Mouse (Mus musculus): ENCODE results near the gene Zfp579. TPM values are rescaled to one million over a fixed set of nuclear protein-coding genes. Genes with fewer than 3 reads are reported as not detected.

The Zfp579 gene
- total RNA-seq, 2 experiments from 2014 or later, result 2.3 to 10.0 TPM

DNA sequence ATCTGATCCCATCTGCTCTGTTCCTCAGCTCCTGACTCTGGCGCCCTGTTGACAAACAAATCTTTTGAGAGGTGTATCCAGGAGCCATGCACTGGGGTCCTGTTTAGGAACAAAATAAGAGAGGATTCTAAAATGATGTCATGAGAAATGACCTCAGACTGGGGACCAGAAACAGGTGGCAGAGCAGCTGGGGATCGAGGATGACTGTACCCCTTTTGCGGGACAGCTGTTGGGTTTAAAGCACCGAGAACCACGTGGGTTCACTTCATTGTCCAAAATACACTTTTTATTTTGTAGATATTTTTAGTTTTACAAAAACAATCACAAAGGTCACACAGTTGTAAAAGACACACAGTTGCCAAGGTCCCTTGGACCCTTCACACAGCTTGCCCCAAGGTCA, 31.0 kb downstream of the Zfp579 start:
- no peak for ATAC-seq (replicated peaks; ENCODE audit: poor library complexity, severe bottlenecking)

DNA sequence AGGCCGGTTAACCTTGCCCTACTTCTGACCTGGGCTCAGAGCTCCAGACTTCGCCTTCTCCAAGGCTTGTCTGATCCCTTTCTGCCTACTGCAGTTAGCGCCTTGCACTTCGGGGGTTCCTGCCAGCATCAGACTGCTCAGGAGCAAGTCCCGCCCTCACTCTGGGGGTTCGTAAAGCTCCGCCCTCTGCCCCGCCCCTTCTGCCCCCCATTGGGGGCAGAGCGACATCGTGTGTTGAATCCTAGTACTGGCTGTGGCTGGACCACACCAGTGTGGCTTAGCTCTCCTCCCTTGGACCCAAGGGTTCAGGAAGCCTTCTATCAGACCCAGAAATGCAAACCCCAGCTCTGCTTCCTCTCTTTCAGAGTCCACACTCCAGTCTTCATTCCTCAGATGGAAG, 31.7 kb downstream of the Zfp579 start, which contains the start of gene Sbk2:
TSS of gene Sbk2 (minus strand) at position 135 of the 400 bp plus-strand sequence.
- ATAC-seq (replicated peaks; ENCODE audit: poor library complexity, severe bottlenecking), result peak; percentile 99

DNA sequence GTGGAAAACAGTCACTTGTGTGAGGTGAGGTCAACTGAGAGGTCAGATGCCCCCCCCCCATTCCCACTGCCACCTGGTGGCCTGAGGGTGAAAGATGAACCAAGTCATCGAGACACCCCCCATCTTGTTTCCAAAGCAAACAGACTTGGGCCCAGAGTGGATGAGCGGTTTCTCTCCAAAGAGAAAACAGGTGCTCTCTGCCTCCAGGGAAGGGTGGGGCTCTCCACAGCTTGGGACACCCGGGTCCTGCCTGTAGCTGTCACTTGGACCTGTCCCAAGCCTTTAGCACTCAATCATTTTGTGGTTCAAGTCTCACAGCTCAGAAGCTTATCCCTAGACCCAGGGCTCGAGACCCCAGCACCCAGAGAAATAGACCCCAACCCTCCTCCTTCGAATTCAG, 32.4 kb downstream of the Zfp579 start:
- no peak for ATAC-seq (replicated peaks; ENCODE audit: poor library complexity, severe bottlenecking)

DNA sequence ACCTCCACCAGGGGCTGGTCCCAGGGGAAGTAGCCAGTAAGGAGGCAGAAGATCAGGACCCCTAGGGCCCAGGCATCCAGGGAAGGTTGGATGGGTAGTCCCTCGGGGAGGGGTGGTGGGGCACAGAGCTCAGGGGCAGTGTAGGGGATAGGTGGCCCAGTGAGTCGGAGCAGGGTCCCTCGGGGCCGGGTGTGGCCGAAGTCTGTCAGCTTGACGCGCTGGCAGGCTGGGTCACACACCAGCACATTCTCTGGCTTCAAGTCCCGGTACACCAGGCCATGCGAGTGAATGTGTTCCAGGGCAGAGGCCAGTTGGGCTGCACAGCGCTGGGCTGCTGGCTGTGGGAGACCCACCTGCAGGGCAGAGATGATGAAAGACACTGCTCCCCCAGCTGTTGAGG, 38.6 kb downstream of the Zfp579 start:
- no peak for ATAC-seq (replicated peaks; ENCODE audit: poor library complexity, severe bottlenecking)

DNA sequence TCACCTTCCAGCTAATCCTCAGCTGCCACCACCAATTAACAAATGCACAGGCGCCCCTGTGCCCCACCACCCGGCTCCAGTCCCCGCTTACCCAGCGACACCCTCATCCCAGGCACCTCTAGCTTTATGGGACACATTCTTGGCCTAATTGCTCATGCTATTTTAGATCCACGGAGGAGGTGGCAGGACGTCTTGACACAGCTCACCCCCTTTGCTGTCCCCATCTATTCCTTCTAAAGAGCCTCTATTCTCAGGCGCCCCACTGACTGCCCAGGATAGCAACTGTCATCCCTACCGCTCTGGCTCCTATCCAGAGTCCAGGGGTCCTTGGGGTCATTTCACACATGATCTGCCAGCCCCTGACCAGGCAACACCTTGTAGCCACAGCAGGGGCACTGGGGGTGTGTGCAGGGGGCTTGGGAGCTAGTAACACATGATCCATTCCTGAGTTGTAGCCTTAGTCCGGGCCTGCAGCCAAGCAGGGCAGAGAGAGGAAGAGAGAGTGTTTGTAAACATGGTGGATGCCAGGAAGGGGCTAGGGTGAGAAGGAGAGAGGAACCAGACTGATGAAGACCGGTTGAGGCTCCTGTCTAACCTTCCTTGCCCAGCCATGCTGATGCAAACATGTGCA, 42.0 kb downstream of the Zfp579 start:
- ATAC-seq (replicated peaks; ENCODE audit: poor library complexity, severe bottlenecking), result no peak

DNA sequence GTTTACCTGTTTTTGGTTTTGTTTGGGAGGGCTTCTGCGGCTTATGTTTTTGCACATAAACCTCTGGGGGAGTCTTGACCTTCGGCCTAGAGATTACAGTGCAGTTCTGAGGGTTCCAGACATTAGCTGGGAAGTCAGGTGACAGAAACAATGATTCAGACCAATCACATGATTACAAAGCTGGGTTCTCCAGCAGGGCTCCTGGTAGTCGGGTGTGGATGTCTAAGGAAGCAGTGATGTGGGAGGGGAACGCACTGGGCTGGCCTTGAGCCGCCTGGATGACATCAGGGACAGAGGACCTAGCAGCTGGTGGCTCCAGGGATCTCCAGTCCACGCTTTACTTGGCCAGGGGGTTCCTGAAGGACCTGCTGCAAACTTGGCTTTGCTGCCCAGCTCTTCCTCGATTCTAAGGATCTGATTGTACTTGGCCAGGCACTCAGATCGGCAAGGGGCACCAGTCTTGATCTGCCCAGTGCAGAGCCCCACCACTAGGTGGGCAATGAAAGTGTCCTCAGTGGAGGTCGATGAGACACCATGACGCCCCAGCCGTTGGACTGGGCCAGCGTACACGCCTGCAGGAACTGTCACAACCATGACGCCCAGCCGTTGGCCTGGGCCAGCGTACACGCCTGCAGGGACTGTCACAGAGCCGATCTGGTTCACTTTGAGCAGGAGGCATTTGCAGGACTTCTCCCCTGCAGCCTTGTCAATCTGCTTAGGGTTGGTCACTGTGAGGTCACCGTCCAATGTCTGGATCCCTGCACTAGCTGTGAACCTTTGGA, 45.2 kb downstream of the Zfp579 start:
- ATAC-seq (replicated peaks; ENCODE audit: poor library complexity, severe bottlenecking), result no peak

DNA sequence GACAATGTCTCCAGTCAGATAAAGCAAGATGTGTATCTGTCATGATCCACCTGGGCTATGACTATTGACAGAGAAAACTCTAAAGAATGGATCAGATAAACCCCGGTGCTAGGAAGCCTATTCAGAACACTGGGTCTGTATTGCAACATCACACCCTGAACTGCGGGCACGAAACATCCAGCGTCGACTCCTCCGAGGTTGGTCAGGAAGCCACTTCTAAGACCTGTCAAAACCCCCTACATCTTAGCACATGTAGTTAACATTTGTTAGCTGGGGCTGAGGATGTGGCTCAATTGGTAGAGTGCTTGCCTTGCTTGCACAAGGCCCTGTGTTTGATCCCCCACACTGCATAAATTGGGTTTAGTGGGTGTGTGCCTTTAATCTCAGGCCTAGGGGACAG, 47.6 kb downstream of the Zfp579 start:
- ATAC-seq (replicated peaks; ENCODE audit: poor library complexity, severe bottlenecking), result peak; percentile 41; the same call in 1 of the 2 replicates

DNA sequence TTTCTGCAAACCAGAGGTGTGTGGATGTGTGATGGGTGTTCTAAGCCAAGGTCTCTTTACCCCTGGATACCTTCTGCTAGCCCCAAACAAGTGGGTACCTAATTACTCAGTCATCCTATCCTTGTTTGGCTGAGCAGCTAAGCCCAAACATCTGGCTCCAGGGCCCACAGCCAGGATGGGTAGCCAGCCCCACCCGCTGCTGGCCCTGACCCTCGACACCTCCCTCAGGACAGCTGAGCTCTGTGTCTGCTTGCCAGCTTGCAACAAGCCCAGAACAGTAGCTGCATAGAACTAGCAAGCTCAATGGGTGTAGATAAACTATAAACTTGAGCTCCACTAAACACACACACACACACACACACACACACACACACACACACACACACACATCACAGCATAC, 48.1 kb downstream of the Zfp579 start:
- no peak for ATAC-seq (replicated peaks; ENCODE audit: poor library complexity, severe bottlenecking)

DNA sequence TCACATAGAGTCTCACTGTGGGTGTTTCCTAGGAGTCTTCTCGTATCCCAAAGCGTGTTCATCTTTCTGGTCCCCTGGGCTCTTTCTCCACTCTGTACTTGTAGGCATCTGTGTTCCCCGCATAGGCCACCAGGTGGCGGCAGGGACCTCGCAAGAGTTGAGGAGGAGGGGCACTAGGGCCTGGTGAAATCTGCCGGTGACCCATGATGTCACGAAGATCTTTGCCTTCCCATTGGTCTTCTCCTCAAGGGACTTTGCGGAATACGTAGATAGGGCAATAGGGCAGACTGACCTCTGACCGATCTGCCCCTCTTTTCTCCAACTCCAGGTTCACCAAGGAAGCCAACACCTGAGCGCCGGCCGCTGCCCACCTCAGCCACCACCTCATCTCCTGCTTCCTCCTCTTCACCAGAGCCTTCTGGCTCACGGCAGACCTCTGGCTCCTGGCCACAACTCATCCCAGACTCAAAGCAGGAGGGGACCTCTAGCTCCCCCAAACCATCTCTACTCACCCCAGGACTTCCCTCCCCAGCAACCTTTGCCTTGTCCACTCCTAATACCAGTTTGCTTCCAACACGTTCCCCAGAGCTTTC, 52.6 kb downstream of the Zfp579 start:
- peak; percentile 92 for ATAC-seq (replicated peaks; ENCODE audit: poor library complexity, severe bottlenecking)

DNA sequence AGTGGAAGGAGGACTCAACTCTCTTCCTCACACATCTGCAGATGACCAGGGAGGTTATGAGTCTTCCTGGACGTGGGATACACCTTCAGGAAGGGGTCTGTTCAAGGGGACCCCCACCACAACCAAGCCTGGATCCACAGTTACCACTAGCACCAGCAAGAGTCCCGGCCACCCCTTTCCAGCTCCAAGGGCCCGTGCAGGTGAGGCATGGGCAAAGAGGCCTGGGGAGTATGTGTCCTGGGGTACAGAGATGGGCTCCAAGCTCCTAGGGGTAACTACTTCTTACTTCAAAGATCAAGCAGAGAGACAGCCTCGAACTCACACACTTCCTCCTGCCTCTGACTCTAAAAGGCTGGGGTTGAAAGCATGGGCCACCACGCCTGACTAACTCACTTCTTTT, 53.3 kb downstream of the Zfp579 start:
- no peak for ATAC-seq (replicated peaks; ENCODE audit: poor library complexity, severe bottlenecking)

DNA sequence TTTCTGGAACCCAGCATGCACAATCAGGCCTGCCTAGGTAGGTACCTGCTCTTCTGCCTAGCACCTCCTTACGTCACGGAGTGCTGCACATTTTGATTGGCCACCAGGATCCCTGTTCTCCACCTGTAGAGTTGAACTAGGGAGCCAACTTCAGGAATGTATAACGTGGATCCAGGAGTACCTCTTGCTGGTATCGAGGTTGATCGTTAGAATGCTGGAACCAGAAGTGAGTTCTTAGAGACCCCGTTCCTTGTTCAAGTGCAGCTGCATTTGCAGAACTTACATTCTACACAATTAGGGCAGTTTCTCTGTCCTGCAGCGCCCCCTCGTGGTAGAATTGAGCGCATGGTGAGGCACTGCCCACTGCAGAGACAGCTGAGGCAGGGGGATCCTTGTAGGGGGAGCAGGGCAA, 55.9 kb downstream of the Zfp579 start:
- ATAC-seq (replicated peaks; ENCODE audit: poor library complexity, severe bottlenecking), result peak; percentile 56

DNA sequence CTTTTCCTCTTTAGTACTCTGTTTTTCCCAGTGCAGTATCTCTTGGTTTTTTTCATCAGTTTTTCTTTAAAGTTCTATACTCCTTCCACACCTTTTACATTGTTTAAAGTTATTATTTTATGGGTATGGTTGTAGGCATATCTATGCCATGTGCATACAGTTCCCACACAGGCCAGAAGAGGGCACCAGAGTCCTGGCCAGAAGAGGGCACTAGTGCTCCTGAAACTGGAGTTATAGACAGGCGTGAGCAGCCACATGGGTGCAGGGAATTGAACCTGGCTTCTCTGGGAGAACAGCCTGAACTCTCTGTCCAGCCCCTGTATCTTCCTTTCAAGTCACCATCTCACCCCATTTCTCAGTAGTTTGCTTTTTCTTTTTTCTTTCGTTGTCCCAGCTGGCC, 57.5 kb downstream of the Zfp579 start:
- peak; percentile 65 for ATAC-seq (replicated peaks; ENCODE audit: poor library complexity, severe bottlenecking)

DNA sequence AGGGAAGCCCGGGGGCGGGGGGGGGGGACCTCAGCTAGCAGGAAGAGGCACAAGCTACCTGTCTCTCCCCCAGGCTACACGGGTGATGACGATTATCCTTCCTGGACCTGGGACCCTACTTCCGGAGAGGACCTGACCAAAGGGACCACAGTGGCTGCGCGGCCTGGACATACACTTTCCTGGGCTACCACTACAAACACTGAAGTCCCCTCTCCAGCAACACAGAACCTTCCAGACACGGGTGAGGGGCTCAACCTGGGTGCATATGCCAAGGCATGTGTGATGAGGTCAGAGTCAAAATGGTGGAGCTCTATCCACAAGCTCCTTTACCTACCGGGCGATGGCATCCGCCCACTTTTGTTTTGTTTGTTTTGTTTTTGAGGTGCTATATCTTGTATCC, 58.6 kb downstream of the Zfp579 start:
- no peak for ATAC-seq (replicated peaks; ENCODE audit: poor library complexity, severe bottlenecking)

DNA sequence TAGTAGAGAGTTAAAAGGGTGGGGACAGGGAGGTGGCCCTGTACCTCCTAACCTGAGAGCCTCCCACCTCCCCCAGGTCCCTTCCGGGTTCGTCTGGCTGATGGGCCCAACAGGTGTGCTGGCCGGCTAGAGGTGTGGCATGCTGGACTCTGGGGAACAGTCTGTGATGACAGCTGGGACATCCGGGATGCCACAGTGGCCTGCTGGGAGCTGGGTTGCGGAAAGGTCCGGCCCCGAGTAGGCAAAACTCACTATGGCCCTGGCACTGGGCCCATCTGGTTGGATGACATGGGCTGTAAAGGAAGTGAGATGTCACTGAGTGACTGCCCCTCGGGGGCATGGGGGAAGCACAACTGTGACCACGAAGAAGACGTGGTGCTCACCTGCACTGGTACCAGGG, 59.1 kb downstream of the Zfp579 start:
- ATAC-seq (replicated peaks; ENCODE audit: poor library complexity, severe bottlenecking), result no peak

DNA sequence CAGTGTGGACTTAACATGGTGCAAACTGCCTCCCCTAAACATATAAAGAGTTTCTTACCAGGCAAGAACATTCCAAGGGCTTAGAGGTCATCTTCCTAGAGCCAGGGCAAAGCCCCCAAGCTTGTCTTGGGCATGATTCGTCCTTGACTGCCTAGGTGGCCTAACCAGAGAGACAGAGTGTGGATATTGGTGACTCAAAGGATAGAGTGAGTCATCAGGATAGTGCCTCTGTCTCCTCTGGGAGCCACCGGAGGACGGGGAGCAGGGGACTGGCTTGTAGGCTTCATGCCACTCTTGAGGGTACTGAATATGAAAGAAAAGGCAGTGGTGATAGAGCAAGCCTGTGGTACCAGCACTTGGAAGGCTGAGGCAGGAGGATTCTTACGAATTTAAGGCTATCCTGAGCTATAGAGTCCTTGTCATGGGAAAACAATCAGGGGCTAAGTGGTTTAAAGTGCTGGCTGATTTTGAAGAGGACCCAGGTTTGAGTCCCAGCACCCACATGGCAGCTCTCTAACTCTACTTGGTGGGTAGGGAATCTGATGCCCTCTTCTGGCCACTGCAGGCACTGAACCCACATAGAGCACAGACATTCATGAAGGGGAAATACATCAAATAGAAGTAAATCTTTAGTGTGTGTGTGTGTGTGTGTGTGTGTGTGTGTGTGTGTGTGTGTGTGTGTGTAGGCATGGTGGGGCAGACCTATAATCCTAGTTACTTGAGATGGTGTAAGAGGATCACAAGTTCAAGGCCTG, 61.6 kb downstream of the Zfp579 start:
- no peak for ATAC-seq (replicated peaks; ENCODE audit: poor library complexity, severe bottlenecking)

Other genes starting within 250 kb of the Zfp579 start
Only the 30 nearest of the 31 such genes appear.
- gene Fam71e2, start 224.9 kb downstream of the Zfp579 start, total RNA-seq (2014; fragmentation: Nextera tagmentation), result not detected in 2 replicates
- not detected in 2 replicates for gene Fam71e2, start 224.9 kb downstream of the Zfp579 start, total RNA-seq (2017)
- not detected in 2 replicates for gene Il11, start 213.3 kb downstream of the Zfp579 start, total RNA-seq (2014; fragmentation: Nextera tagmentation)
- not detected in 2 replicates for gene Il11, start 213.3 kb downstream of the Zfp579 start, total RNA-seq (2017)
- not detected in 2 replicates for gene Tmem190, start 213.2 kb downstream of the Zfp579 start, total RNA-seq (2014; fragmentation: Nextera tagmentation)
- gene Tmem190, start 213.2 kb downstream of the Zfp579 start, total RNA-seq (2017), result not detected in 2 replicates
- gene Tmem238, start 206.5 kb downstream of the Zfp579 start, total RNA-seq (2014; fragmentation: Nextera tagmentation), result 3.2 and 6.2 TPM in 2 replicates
- 4.6 and 7.6 TPM in 2 replicates for gene Tmem238, start 206.5 kb downstream of the Zfp579 start, total RNA-seq (2017)
- 1,827 and 2,944 TPM in 2 replicates for gene Rpl28, start 203.3 kb downstream of the Zfp579 start, total RNA-seq (2014; fragmentation: Nextera tagmentation)
- gene Rpl28, start 203.3 kb downstream of the Zfp579 start, total RNA-seq (2017), result 828 and 1,139 TPM in 2 replicates
- gene Ube2s, start 183.6 kb downstream of the Zfp579 start, total RNA-seq (2014; fragmentation: Nextera tagmentation), result 236 and 240 TPM in 2 replicates
- gene Ube2s, start 183.6 kb downstream of the Zfp579 start, total RNA-seq (2017), result 230 and 245 TPM in 2 replicates
- not detected in 2 replicates for gene Shisa7, start 151.5 kb downstream of the Zfp579 start, total RNA-seq (2014; fragmentation: Nextera tagmentation)
- gene Shisa7, start 151.5 kb downstream of the Zfp579 start, total RNA-seq (2017), result not detected in 2 replicates
- gene Isoc2b, start 125.9 kb downstream of the Zfp579 start, total RNA-seq (2014; fragmentation: Nextera tagmentation), result 11.8 and 13.2 TPM in 2 replicates
- gene Isoc2b, start 125.9 kb downstream of the Zfp579 start, total RNA-seq (2017), result 43.0 and 72.6 TPM in 2 replicates
- gene Isoc2a, start 119.0 kb downstream of the Zfp579 start, total RNA-seq (2014; fragmentation: Nextera tagmentation), result 5.3 and 7.9 TPM in 2 replicates
- 7.9 and 10.7 TPM in 2 replicates for gene Isoc2a, start 119.0 kb downstream of the Zfp579 start, total RNA-seq (2017)
- not detected in 2 replicates for gene Gm36210, start 89.6 kb downstream of the Zfp579 start, total RNA-seq (2014; fragmentation: Nextera tagmentation)
- not detected in 2 replicates for gene Gm36210, start 89.6 kb downstream of the Zfp579 start, total RNA-seq (2017)
- gene Zfp628, start 80.9 kb downstream of the Zfp579 start, total RNA-seq (2014; fragmentation: Nextera tagmentation), result 4.6 and 7.7 TPM in 2 replicates
- gene Zfp628, start 80.9 kb downstream of the Zfp579 start, total RNA-seq (2017), result 1.0 and 1.2 TPM in 2 replicates
- 1.4 TPM in 1 of 2 replicates, not detected in the other for gene Nat14, start 74.1 kb downstream of the Zfp579 start, total RNA-seq (2014; fragmentation: Nextera tagmentation)
- not detected in 2 replicates for gene Nat14, start 74.1 kb downstream of the Zfp579 start, total RNA-seq (2017)
- gene Ssc5d, start 70.4 kb downstream of the Zfp579 start, total RNA-seq (2014; fragmentation: Nextera tagmentation), result not detected in 2 replicates
- 0.05 TPM in 1 of 2 replicates, not detected in the other for gene Ssc5d, start 70.4 kb downstream of the Zfp579 start, total RNA-seq (2017)
- not detected in 2 replicates for gene Sbk2, start 31.8 kb downstream of the Zfp579 start, total RNA-seq (2014; fragmentation: Nextera tagmentation)
- not detected in 2 replicates for gene Sbk2, start 31.8 kb downstream of the Zfp579 start, total RNA-seq (2017)
- not detected in 2 replicates for gene Sbk3, start 25.0 kb downstream of the Zfp579 start, total RNA-seq (2014; fragmentation: Nextera tagmentation)
- not detected in 2 replicates for gene Sbk3, start 25.0 kb downstream of the Zfp579 start, total RNA-seq (2017)
- 23.3 and 30.7 TPM in 2 replicates for gene Zfp524, start 18.3 kb upstream of the Zfp579 start, total RNA-seq (2014; fragmentation: Nextera tagmentation)
- 8.5 and 9.3 TPM in 2 replicates for gene Zfp524, start 18.3 kb upstream of the Zfp579 start, total RNA-seq (2017)
- 27.4 and 33.9 TPM in 2 replicates for gene Fiz1, start 18.5 kb upstream of the Zfp579 start, total RNA-seq (2014; fragmentation: Nextera tagmentation)
- gene Fiz1, start 18.5 kb upstream of the Zfp579 start, total RNA-seq (2017), result 15.6 and 23.4 TPM in 2 replicates
- not detected in 2 replicates for gene Gm44973, start 19.3 kb upstream of the Zfp579 start, total RNA-seq (2014; fragmentation: Nextera tagmentation)
- 7.5 TPM in 1 of 2 replicates, not detected in the other for gene Gm44973, start 19.3 kb upstream of the Zfp579 start, total RNA-seq (2017)
- 15.2 and 18.2 TPM in 2 replicates for gene Zfp865, start 24.2 kb upstream of the Zfp579 start, total RNA-seq (2014; fragmentation: Nextera tagmentation)
- 8.4 and 11.2 TPM in 2 replicates for gene Zfp865, start 24.2 kb upstream of the Zfp579 start, total RNA-seq (2017)
- gene Ccdc106, start 24.4 kb upstream of the Zfp579 start, total RNA-seq (2014; fragmentation: Nextera tagmentation), result 1.8 TPM in 1 of 2 replicates, not detected in the other
- not detected in 2 replicates for gene Ccdc106, start 24.4 kb upstream of the Zfp579 start, total RNA-seq (2017)
- not detected in 2 replicates for gene 4632433K11Rik, start 38.0 kb upstream of the Zfp579 start, total RNA-seq (2014; fragmentation: Nextera tagmentation)
- 0.57 and 1.2 TPM in 2 replicates for gene 4632433K11Rik, start 38.0 kb upstream of the Zfp579 start, total RNA-seq (2017)
- 0.28 and 0.54 TPM in 2 replicates for gene Zfp784, start 42.3 kb upstream of the Zfp579 start, total RNA-seq (2014; fragmentation: Nextera tagmentation)
- gene Zfp784, start 42.3 kb upstream of the Zfp579 start, total RNA-seq (2017), result 0.98 and 1.1 TPM in 2 replicates
- gene Zfp580, start 55.4 kb upstream of the Zfp579 start, total RNA-seq (2014; fragmentation: Nextera tagmentation), result 1.3 and 7.3 TPM in 2 replicates
- 1.2 and 1.3 TPM in 2 replicates for gene Zfp580, start 55.4 kb upstream of the Zfp579 start, total RNA-seq (2017)
- 204 and 227 TPM in 2 replicates for gene U2af2, start 66.0 kb upstream of the Zfp579 start, total RNA-seq (2014; fragmentation: Nextera tagmentation)
- 253 and 265 TPM in 2 replicates for gene U2af2, start 66.0 kb upstream of the Zfp579 start, total RNA-seq (2017)
- 56.6 and 57.4 TPM in 2 replicates for gene Epn1, start 84.1 kb upstream of the Zfp579 start, total RNA-seq (2014; fragmentation: Nextera tagmentation)
- 34.4 and 62.6 TPM in 2 replicates for gene Epn1, start 84.1 kb upstream of the Zfp579 start, total RNA-seq (2017)
- gene Rfpl4, start 120.8 kb upstream of the Zfp579 start, total RNA-seq (2014; fragmentation: Nextera tagmentation), result not detected in 2 replicates
- gene Rfpl4, start 120.8 kb upstream of the Zfp579 start, total RNA-seq (2017), result not detected in 2 replicates
- gene Rasl2-9, start 129.8 kb upstream of the Zfp579 start, total RNA-seq (2014; fragmentation: Nextera tagmentation), result 2.0 TPM in 1 of 2 replicates, not detected in the other
- not detected in 2 replicates for gene Rasl2-9, start 129.8 kb upstream of the Zfp579 start, total RNA-seq (2017)
- gene Vmn1r55, start 153.5 kb upstream of the Zfp579 start, total RNA-seq (2014; fragmentation: Nextera tagmentation), result not detected in 2 replicates
- not detected in 2 replicates for gene Vmn1r55, start 153.5 kb upstream of the Zfp579 start, total RNA-seq (2017)
- not detected in 2 replicates for gene Vmn1r56, start 200.6 kb upstream of the Zfp579 start, total RNA-seq (2014; fragmentation: Nextera tagmentation)
- not detected in 2 replicates for gene Vmn1r56, start 200.6 kb upstream of the Zfp579 start, total RNA-seq (2017)
- gene Vmn1r57, start 222.3 kb upstream of the Zfp579 start, total RNA-seq (2014; fragmentation: Nextera tagmentation), result not detected in 2 replicates
- gene Vmn1r57, start 222.3 kb upstream of the Zfp579 start, total RNA-seq (2017), result not detected in 2 replicates

All from granulocyte monocyte progenitor cell, adult 5-6 weeks (primary cell).